Mouse (Mus musculus): ENCODE measurements around the gene Pax3. TPM values are rescaled to one million over a fixed set of nuclear protein-coding genes. Genes with fewer than 3 reads are reported as not detected.

The Pax3 gene
- polyA plus RNA-seq, 1 experiment from 2014 or later, result 0.19 TPM

- ChIA-PET CTCF (no interaction called here), POLR2A (no interaction called here)
- in situ Hi-C loops (cut with MboI; ENCODE audit: low pct_unique_long_range_greater_than_20kb), result no loop called here
- H3K27me3 ChIP-seq, result peaks cover 46% of the 10 kb centered on the region
- ATAC-seq (no peak), DNase-seq (ENCODE audit: low read depth, low spot score) (no peak)
- TF ChIP-seq CTCF (IDR thresholded peaks at IDR 0.05), result no peak
Observed at GRCm38 (mm10) chr1:78141314-78141713, 55.6 kb downstream of the Pax3 start.

GRCm38 (mm10) chr1:78140505-78141303, 56.2 kb downstream of the Pax3 start:
- ATAC-seq, result no peak

GRCm38 (mm10) chr1:78139287-78139686, 57.6 kb downstream of the Pax3 start:
- ATAC-seq, result no peak
- DNase-seq (ENCODE audit: low read depth, low spot score), result no peak
- TF ChIP-seq CTCF (IDR thresholded peaks at IDR 0.05), result no peak
- in situ Hi-C loops (cut with MboI; ENCODE audit: low pct_unique_long_range_greater_than_20kb), result no loop called here
- ChIA-PET POLR2A (no interaction called here), CTCF (interaction anchor here (1.1 kb wide), 1 partner anchor 12 kb away, joined by 3 read pairs; no protein-coding TSS in a partner anchor)
- H3K27me3 ChIP-seq, result peaks cover 55% of the 10 kb centered on the region

More at GRCm38 (mm10) chr1:78140505-78141303, 56.2 kb downstream of the Pax3 start:
- H3K27me3 ChIP-seq, result peaks cover 49% of the 10 kb centered on the region
- ChIA-PET CTCF (no interaction called here), POLR2A (no interaction called here)
- in situ Hi-C loops (cut with MboI; ENCODE audit: low pct_unique_long_range_greater_than_20kb), result no loop called here
- DNase-seq (ENCODE audit: low read depth, low spot score), result no peak
- no peak for TF ChIP-seq CTCF (IDR thresholded peaks at IDR 0.05)

- no peak for ATAC-seq
- in situ Hi-C loops (cut with MboI; ENCODE audit: low pct_unique_long_range_greater_than_20kb), result no loop called here
- H3K27me3 ChIP-seq, result peaks cover 25% of the 10 kb centered on the region
- no peak for DNase-seq (ENCODE audit: low read depth, low spot score)
- TF ChIP-seq CTCF (IDR thresholded peaks at IDR 0.05), result no peak
- ChIA-PET POLR2A (no interaction called here), CTCF (no interaction called here)
Observed at GRCm38 (mm10) chr1:78129267-78129666, 67.7 kb downstream of the Pax3 start.

- peaks cover 38% of the 10 kb centered on the region for H3K27me3 ChIP-seq
- in situ Hi-C loops (cut with MboI; ENCODE audit: low pct_unique_long_range_greater_than_20kb), result no loop called here
- DNase-seq (ENCODE audit: low read depth, low spot score), result no peak
- TF ChIP-seq CTCF (IDR thresholded peaks at IDR 0.05), result no peak
- ChIA-PET CTCF (no interaction called here), POLR2A (interaction anchor here (0.6 kb wide), 1 partner anchor 14 kb away, joined by 3 read pairs; no protein-coding TSS in a partner anchor)
- ATAC-seq, result no peak
Observed at GRCm38 (mm10) chr1:78119899-78120560, 76.9 kb downstream of the Pax3 start.

- no peak for TF ChIP-seq CTCF (IDR thresholded peaks at IDR 0.05)
- in situ Hi-C loops (cut with MboI; ENCODE audit: low pct_unique_long_range_greater_than_20kb), result no loop called here
- peaks cover 61% of the 10 kb centered on the region for H3K27me3 ChIP-seq
- DNase-seq (ENCODE audit: low read depth, low spot score) (no peak), ATAC-seq (no peak)
- CTCF ChIA-PET, result no interaction called here
- POLR2A ChIA-PET, result no interaction called here
Observed at GRCm38 (mm10) chr1:78116046-78116445, 80.9 kb downstream of the Pax3 start.

- ATAC-seq (no peak), DNase-seq (ENCODE audit: low read depth, low spot score) (no peak)
- H3K27me3 ChIP-seq, result peaks cover 79% of the 10 kb centered on the region
- in situ Hi-C loops (cut with MboI; ENCODE audit: low pct_unique_long_range_greater_than_20kb), result no loop called here
- ChIA-PET POLR2A (no interaction called here), CTCF (no interaction called here)
- no peak for TF ChIP-seq CTCF (IDR thresholded peaks at IDR 0.05)
Observed at GRCm38 (mm10) chr1:78110311-78110710, 86.6 kb downstream of the Pax3 start.

GRCm38 (mm10) chr1:78103511-78103910, 93.4 kb downstream of the Pax3 start:
- POLR2A ChIA-PET, result no interaction called here
- in situ Hi-C loops (cut with MboI; ENCODE audit: low pct_unique_long_range_greater_than_20kb), result no loop called here
- DNase-seq (ENCODE audit: low read depth, low spot score), result no peak
- ATAC-seq, result no peak
- CTCF ChIA-PET, result no interaction called here
- H3K27me3 ChIP-seq, result peaks cover 36% of the 10 kb centered on the region
- no peak for TF ChIP-seq CTCF (IDR thresholded peaks at IDR 0.05)

- peaks cover 20% of the 10 kb centered on the region for H3K27me3 ChIP-seq
- POLR2A ChIA-PET, result no interaction called here
- ATAC-seq, result no peak
- no peak for DNase-seq (ENCODE audit: low read depth, low spot score)
- in situ Hi-C loops (cut with MboI; ENCODE audit: low pct_unique_long_range_greater_than_20kb), result no loop called here
- no peak for TF ChIP-seq CTCF (IDR thresholded peaks at IDR 0.05)
- CTCF ChIA-PET, result interaction anchor here (1.5 kb wide), 1 partner anchor 11 kb away, joined by 3 read pairs; no protein-coding TSS in a partner anchor
Observed at GRCm38 (mm10) chr1:78093619-78094018, 103.3 kb downstream of the Pax3 start.

- CTCF ChIA-PET, result interaction anchor here (1.5 kb wide), 1 partner anchor 17 kb away, joined by 5 read pairs; no protein-coding TSS in a partner anchor
- POLR2A ChIA-PET, result no interaction called here
- no peak for ATAC-seq
- peaks cover 6% of the 10 kb centered on the region for H3K27me3 ChIP-seq
- no peak for DNase-seq (ENCODE audit: low read depth, low spot score)
- in situ Hi-C loops (cut with MboI; ENCODE audit: low pct_unique_long_range_greater_than_20kb), result no loop called here
- no peak for TF ChIP-seq CTCF (IDR thresholded peaks at IDR 0.05)
Observed at GRCm38 (mm10) chr1:78088646-78089045, 108.3 kb downstream of the Pax3 start.

- POLR2A ChIA-PET, result no interaction called here
- CTCF ChIA-PET, result no interaction called here
- DNase-seq (ENCODE audit: low read depth, low spot score) (no peak), ATAC-seq (no peak)
- TF ChIP-seq CTCF (IDR thresholded peaks at IDR 0.05), result no peak
- peaks cover 29% of the 10 kb centered on the region for H3K27me3 ChIP-seq
- in situ Hi-C loops (cut with MboI; ENCODE audit: low pct_unique_long_range_greater_than_20kb), result no loop called here
Observed at GRCm38 (mm10) chr1:78081761-78082160, 115.2 kb downstream of the Pax3 start.
